Mouse (Mus musculus): Measurements from ENCODE around the gene 1810013L24Rik. TPM values are rescaled to one million over a fixed set of nuclear protein-coding genes. Genes with fewer than 3 reads are reported as not detected.
A peak's percentile ranks its signal among the peaks of the same experiment; 100 is the strongest.

The 1810013L24Rik gene
- polyA plus RNA-seq (2011; ENCODE audit: insufficient read depth, insufficient read length, low replicate concordance, missing spikeins): 21.3 and 38.6 TPM in 2 replicates

- Histone ChIP-seq H3K4me3 (replicated peaks; ENCODE audit: control insufficient read depth, low read depth, low read length) (peak within 1 kb of the TSS; percentile 67), H3K4me1 (ENCODE audit: control insufficient read depth, insufficient read depth, low read length) (no peaks in the 10 kb centered on the region; the same call in none of the 2 replicates), H3K27ac (ENCODE audit: control insufficient read depth, insufficient read depth, low read depth, low read length, poor library complexity) (peak within 1 kb of the TSS; percentile 99)
- under 1% methylated on average over 75 of the region's 80 CpGs for WGBS
- TF ChIP-seq POLR2A (IDR thresholded peaks at IDR 0.05; ENCODE audit: borderline replicate concordance, control insufficient read depth, low read depth, low read length): peak; percentile 98
- no peak for TF ChIP-seq CTCF (IDR thresholded peaks at IDR 0.05; ENCODE audit: control insufficient read depth, insufficient read depth, low read length)
Observed at GRCm38 (mm10) chr16:8829564-8830359, at the start of gene 1810013L24Rik. Gene 1810013L24Rik, plus strand, starts transcription at chr16:8830100.

GRCm38 (mm10) chr16:8780187-8780586, 49.7 kb upstream of the 1810013L24Rik start:
- no peak overlapping the region for H3K4me3 ChIP-seq (replicated peaks; ENCODE audit: control insufficient read depth, low read depth, low read length)
- no peak for TF ChIP-seq POLR2A (IDR thresholded peaks at IDR 0.05; ENCODE audit: borderline replicate concordance, control insufficient read depth, low read depth, low read length)
- TF ChIP-seq CTCF (IDR thresholded peaks at IDR 0.05; ENCODE audit: control insufficient read depth, insufficient read depth, low read length): no peak
- 64% methylated on average over 3 of the region's 3 CpGs for WGBS
- H3K27ac ChIP-seq (ENCODE audit: control insufficient read depth, insufficient read depth, low read depth, low read length, poor library complexity): no peak overlapping the region
- no peaks in the 10 kb centered on the region; the same call in 1 of the 2 replicates for H3K4me1 ChIP-seq (ENCODE audit: control insufficient read depth, insufficient read depth, low read length)

- 72% methylated on average over 6 of the region's 6 CpGs for WGBS
- no peak for TF ChIP-seq CTCF (IDR thresholded peaks at IDR 0.05; ENCODE audit: control insufficient read depth, insufficient read depth, low read length)
- TF ChIP-seq POLR2A (IDR thresholded peaks at IDR 0.05; ENCODE audit: borderline replicate concordance, control insufficient read depth, low read depth, low read length): no peak
- no peaks in the 10 kb centered on the region; the same call in 1 of the 2 replicates for H3K4me1 ChIP-seq (ENCODE audit: control insufficient read depth, insufficient read depth, low read length)
- no peak overlapping the region for H3K4me3 ChIP-seq (replicated peaks; ENCODE audit: control insufficient read depth, low read depth, low read length)
- H3K27ac ChIP-seq (ENCODE audit: control insufficient read depth, insufficient read depth, low read depth, low read length, poor library complexity): no peak overlapping the region
Observed at GRCm38 (mm10) chr16:8781191-8781590, 48.7 kb upstream of the 1810013L24Rik start.

DNA sequence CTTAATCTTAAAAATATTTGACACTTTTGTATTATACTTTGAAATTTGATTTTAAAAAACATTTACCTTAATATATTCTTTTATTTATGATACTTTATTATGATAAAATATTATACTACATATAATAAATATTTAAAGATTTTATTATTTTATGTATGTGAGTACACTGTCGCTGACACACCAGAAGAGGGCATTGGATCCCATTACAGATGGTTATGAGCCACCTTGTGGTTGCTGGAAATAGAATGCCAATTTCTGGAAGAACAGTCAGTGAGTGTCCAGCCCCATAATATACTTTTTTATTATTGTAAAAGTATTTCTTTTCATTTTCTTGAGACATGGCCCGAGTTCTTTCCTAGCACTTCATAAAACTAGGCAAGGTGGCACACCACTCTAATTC, 48.2 kb upstream of the 1810013L24Rik start:
- no peaks in the 10 kb centered on the region; the same call in 1 of the 2 replicates for H3K4me1 ChIP-seq (ENCODE audit: control insufficient read depth, insufficient read depth, low read length)
- no peak overlapping the region for H3K4me3 ChIP-seq (replicated peaks; ENCODE audit: control insufficient read depth, low read depth, low read length)
- WGBS: 94% methylated on average over 2 of the region's 2 CpGs
- no peak overlapping the region for H3K27ac ChIP-seq (ENCODE audit: control insufficient read depth, insufficient read depth, low read depth, low read length, poor library complexity)
- TF ChIP-seq CTCF (IDR thresholded peaks at IDR 0.05; ENCODE audit: control insufficient read depth, insufficient read depth, low read length) (no peak), POLR2A (IDR thresholded peaks at IDR 0.05; ENCODE audit: borderline replicate concordance, control insufficient read depth, low read depth, low read length) (no peak)

DNA sequence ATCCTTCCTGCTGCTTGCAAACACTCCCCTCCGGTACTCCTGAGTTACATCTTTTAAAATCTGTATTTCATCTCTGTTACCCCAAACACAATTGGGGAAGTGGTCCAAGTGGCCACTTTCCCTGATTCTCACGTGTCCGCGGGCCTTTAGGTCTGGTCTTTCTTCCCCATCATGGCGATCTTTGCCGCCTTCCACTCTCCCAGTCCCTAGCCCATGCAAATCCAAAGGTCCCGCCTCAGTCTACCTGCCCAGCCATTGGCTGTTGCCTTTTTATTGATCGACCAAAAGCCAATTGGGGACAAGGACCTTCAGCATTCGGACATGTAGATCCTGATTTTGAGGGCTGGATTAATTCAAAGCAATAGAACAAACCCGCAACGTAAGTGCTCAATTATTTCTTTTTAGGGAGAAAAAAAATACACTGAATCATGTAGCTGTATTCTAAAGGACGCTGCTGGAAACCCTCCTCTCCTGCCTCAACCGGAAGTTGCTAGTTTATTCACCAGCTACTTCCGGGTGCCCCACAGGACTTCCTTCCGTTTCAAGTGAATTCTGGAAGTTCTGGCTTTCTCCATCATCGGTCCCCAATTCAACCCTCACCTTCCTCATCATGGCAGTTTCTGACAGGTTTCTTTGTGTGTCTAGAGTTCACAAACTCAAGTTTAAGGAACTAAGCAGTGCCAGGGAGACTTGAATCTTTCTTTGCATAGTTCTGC, 46.5 kb upstream of the 1810013L24Rik start:
- WGBS: 47% methylated on average over 16 of the region's 16 CpGs
- Histone ChIP-seq H3K4me3 (replicated peaks; ENCODE audit: control insufficient read depth, low read depth, low read length) (no peak overlapping the region), H3K27ac (ENCODE audit: control insufficient read depth, insufficient read depth, low read depth, low read length, poor library complexity) (peak overlapping the region; percentile 0; the same call in 1 of the 2 replicates), H3K4me1 (ENCODE audit: control insufficient read depth, insufficient read depth, low read length) (no peaks in the 10 kb centered on the region; the same call in 1 of the 2 replicates)
- TF ChIP-seq CTCF (IDR thresholded peaks at IDR 0.05; ENCODE audit: control insufficient read depth, insufficient read depth, low read length) (no peak), POLR2A (IDR thresholded peaks at IDR 0.05; ENCODE audit: borderline replicate concordance, control insufficient read depth, low read depth, low read length) (no peak)

- H3K4me3 ChIP-seq (replicated peaks; ENCODE audit: control insufficient read depth, low read depth, low read length): no peak overlapping the region
- peak overlapping the region; percentile 9; the same call in 1 of the 2 replicates for H3K27ac ChIP-seq (ENCODE audit: control insufficient read depth, insufficient read depth, low read depth, low read length, poor library complexity)
- no peaks in the 10 kb centered on the region; the same call in 1 of the 2 replicates for H3K4me1 ChIP-seq (ENCODE audit: control insufficient read depth, insufficient read depth, low read length)
- WGBS: 13% methylated on average over 3 of the region's 3 CpGs
- TF ChIP-seq POLR2A (IDR thresholded peaks at IDR 0.05; ENCODE audit: borderline replicate concordance, control insufficient read depth, low read depth, low read length): no peak
- TF ChIP-seq CTCF (IDR thresholded peaks at IDR 0.05; ENCODE audit: control insufficient read depth, insufficient read depth, low read length): no peak
Observed at GRCm38 (mm10) chr16:8784753-8785152, 45.1 kb upstream of the 1810013L24Rik start.

GRCm38 (mm10) chr16:8790886-8791285, 39.0 kb upstream of the 1810013L24Rik start:
- 66% methylated on average over 4 of the region's 4 CpGs for WGBS
- Histone ChIP-seq H3K27ac (ENCODE audit: control insufficient read depth, insufficient read depth, low read depth, low read length, poor library complexity) (no peak overlapping the region), H3K4me1 (ENCODE audit: control insufficient read depth, insufficient read depth, low read length) (no peaks in the 10 kb centered on the region), H3K4me3 (replicated peaks; ENCODE audit: control insufficient read depth, low read depth, low read length) (no peak overlapping the region)
- TF ChIP-seq CTCF (IDR thresholded peaks at IDR 0.05; ENCODE audit: control insufficient read depth, insufficient read depth, low read length): no peak
- no peak for TF ChIP-seq POLR2A (IDR thresholded peaks at IDR 0.05; ENCODE audit: borderline replicate concordance, control insufficient read depth, low read depth, low read length)
